Mouse (Mus musculus) small intestine, adult 2 months (tissue): ENCODE data around the gene Zfand2b.

Experiments
- CTCF ChIP-seq: fragments of 200-500 bp; IDR thresholded peaks from 2 replicates; pipeline ENCODE4 v1.5.1; 2012; ENCODE audit warnings: low read depth, mild to moderate bottlenecking, control low read depth, inconsistent platforms, low read length, moderate library complexity, mixed read lengths; ENCODE audit not compliant: insufficient replicate concordance, insufficient read length; ENCODE audit errors: extremely low read depth
- POLR2A ChIP-seq: fragments of 200-500 bp; IDR thresholded peaks from 2 replicates; pipeline ENCODE4 v1.6.1; 2012; ENCODE audit warnings: low read depth, mild to moderate bottlenecking, control low read depth, inconsistent platforms, low read length, moderate library complexity

DNA sequence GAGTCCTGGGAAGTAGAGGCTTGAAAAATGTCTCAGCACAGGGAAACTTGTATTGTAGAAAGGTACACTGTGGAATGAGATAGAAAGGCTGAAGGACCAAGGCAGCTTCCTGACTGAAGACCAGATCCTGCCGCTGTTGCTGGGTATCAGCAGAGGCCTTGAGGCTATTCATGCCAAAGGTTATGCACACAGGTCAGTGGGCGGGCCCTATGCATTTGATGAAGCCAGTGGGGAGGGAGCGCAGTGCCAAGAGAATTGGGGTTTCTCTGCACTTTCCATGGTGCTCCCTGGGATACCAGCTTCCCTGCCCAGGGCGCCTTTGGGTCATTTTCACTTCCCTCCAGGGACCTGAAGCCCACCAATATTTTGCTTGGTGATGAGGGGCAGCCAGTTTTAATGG is 44.1 kb downstream of the Zfand2b start:
- no peak for TF ChIP-seq POLR2A
- TF ChIP-seq CTCF, result no peak
